Mouse (Mus musculus) heart, embryonic 11.5 days (tissue): Measurements from ENCODE around the gene Chst8. TPM values are rescaled to one million over a fixed set of nuclear protein-coding genes. Genes with fewer than 3 reads are reported as not detected.

ENCODE experiments used
- ATAC-seq: fragments of 200-750 bp; cut with Nextera tagmentation; replicated peaks from 2 replicates; pipeline ENCODE4 v1.8.0; 2017; ENCODE audit warnings: moderate library complexity; ENCODE audit not compliant: insufficient number of reproducible peaks, low FRiP score, low TSS enrichment
- H3K27ac ChIP-seq: fragments of 300-500 bp; sonication (generic); 2 replicates; pipeline ENCODE4 v1.5.1; 2014; ENCODE audit warnings: mild to moderate bottlenecking, low read depth, low read length
- H3K27me3 ChIP-seq: fragments of 300-500 bp; sonication (generic); 2 replicates; pipeline ENCODE4 v1.6.1; 2014; ENCODE audit warnings: mild to moderate bottlenecking, low read length, mixed read lengths; ENCODE audit not compliant: control insufficient read depth, insufficient read depth
- H3K36me3 ChIP-seq: fragments of 300-500 bp; sonication (generic); 2 replicates; pipeline ENCODE4 v1.6.1; 2014; ENCODE audit warnings: mild to moderate bottlenecking, low read length, moderate library complexity, mixed read lengths; ENCODE audit not compliant: control insufficient read depth, insufficient read depth
- H3K4me1 ChIP-seq: fragments of 300-500 bp; sonication (generic); 2 replicates; pipeline ENCODE4 v1.6.1; 2014; ENCODE audit warnings: low read length; ENCODE audit not compliant: control insufficient read depth, insufficient read depth
- H3K4me2 ChIP-seq: fragments of 300-500 bp; sonication (generic); 2 replicates; pipeline ENCODE4 v1.6.1; 2014; ENCODE audit warnings: mild to moderate bottlenecking, moderate library complexity
- H3K4me3 ChIP-seq: fragments of 300-500 bp; sonication (generic); 2 replicates; pipeline ENCODE4 v1.5.1; 2014; ENCODE audit warnings: low read depth, low read length
- H3K9ac ChIP-seq: fragments of 300-500 bp; sonication (generic); 2 replicates; pipeline ENCODE4 v1.6.1; 2014; ENCODE audit warnings: mild to moderate bottlenecking, low read depth, low read length, moderate library complexity
- H3K9me3 ChIP-seq: fragments of 300-500 bp; sonication (generic); replicated peaks from 2 replicates; pipeline ENCODE4 v1.6.1; 2016; ENCODE audit warnings: low read length; ENCODE audit not compliant: control insufficient read depth
- WGBS: fragments of 180-500 bp; shearing (Covaris S2); extraction: QIAGEN DNeasy Blood & Tissue Kit; methylation state at CpG from one replicate; pipeline ENCODE4 v1.1.7; 2014; ENCODE audit not compliant: insufficient replicate concordance; 5-methylcytosine and 5-hydroxymethylcytosine counted together
- polyA plus RNA-seq: library from polyadenylated mRNA; unstranded; fragments of >200 nt; fragmentation: Nextera tagmentation; extraction: Ambion mirVana; gene quantifications from 2 replicates; pipeline ENCODE4 v1.2.1, GENCODE M21; 2014

The Chst8 gene
- polyA plus RNA-seq, 1 experiment from 2014 or later, result 1.6 TPM

DNA sequence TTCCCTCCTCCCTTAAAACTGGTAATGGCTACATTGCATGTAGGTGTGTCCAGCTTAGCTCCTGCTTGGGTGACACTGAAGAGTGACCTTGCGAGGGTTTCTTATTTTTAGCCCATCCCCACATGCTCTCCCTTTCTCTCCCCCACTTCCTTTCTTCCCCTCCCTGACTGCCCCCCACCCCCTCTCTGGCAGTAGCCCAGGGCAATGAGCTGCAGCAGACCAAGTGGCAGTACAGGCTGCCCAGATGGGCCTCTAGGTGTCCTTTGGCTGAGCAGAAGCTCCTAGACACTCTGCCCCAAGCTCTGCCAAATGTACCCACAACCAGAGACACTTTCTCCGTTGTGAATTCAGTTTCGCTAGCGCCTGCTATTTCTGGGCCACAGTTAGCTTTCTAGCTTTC is 139.6 kb downstream of the Chst8 start:
- H3K4me2 ChIP-seq, result no peak overlapping the region
- WGBS, result 70% methylated on average over 4 of the region's 4 CpGs
- H3K27me3 ChIP-seq, result peaks cover 38% of the 10 kb centered on the region

GRCm38 (mm10) chr7:34671911-34672310 is 140.6 kb downstream of the Chst8 start:
- 4% methylated on average over 6 of the region's 6 CpGs for WGBS
- peaks cover 38% of the 10 kb centered on the region for H3K27me3 ChIP-seq
- no peak overlapping the region for H3K4me3 ChIP-seq
- no peak overlapping the region for H3K9ac ChIP-seq
- no peak for ATAC-seq
- H3K36me3 ChIP-seq, result no peaks in the 10 kb centered on the region
- no peak overlapping the region for H3K27ac ChIP-seq
- H3K4me1 ChIP-seq, result peaks cover 4% of the 10 kb centered on the region; the same call in 1 of the 2 replicates
- H3K4me2 ChIP-seq, result no peak overlapping the region
- H3K9me3 ChIP-seq, result no peaks in the 10 kb centered on the region

More for the DNA sequence above, 139.6 kb downstream of the Chst8 start:
- Histone ChIP-seq H3K36me3 (no peaks in the 10 kb centered on the region), H3K9me3 (no peaks in the 10 kb centered on the region), H3K9ac (no peak overlapping the region), H3K4me3 (no peak overlapping the region), H3K4me1 (peaks cover 4% of the 10 kb centered on the region; the same call in 1 of the 2 replicates), H3K27ac (no peak overlapping the region)
- no peak for ATAC-seq

DNA sequence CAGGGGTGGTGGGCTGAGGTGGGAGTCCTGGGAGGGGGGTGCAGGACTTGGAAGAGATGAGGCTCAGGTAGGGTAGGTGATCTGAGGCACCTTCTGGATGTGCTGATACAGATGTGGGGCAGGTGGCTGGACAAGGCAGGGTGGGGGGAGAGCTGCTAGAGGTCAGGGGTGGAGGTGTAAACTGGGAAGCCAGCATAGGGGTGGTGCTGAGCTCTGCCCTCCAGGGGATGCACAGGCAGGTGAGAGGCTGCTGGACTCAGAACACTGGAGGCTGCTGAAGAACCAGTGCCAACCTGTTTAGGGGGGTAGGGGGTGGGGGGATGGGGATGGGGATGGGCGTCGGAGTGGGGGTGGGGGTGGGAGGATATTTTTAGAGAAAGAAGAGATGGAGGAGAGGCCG is 141.7 kb downstream of the Chst8 start:
- Histone ChIP-seq H3K9ac (no peak overlapping the region), H3K4me2 (no peak overlapping the region), H3K27ac (no peak overlapping the region), H3K4me3 (no peak overlapping the region), H3K4me1 (peaks cover 4% of the 10 kb centered on the region; the same call in 1 of the 2 replicates), H3K9me3 (no peaks in the 10 kb centered on the region), H3K36me3 (no peaks in the 10 kb centered on the region), H3K27me3 (peaks cover 31% of the 10 kb centered on the region)
- no peak for ATAC-seq
- WGBS, result 64% methylated on average over 3 of the region's 3 CpGs

- 12% methylated on average over 9 of the region's 9 CpGs for WGBS
- Histone ChIP-seq H3K4me1 (peaks cover 4% of the 10 kb centered on the region; the same call in 1 of the 2 replicates), H3K9ac (no peak overlapping the region), H3K27me3 (peaks cover 17% of the 10 kb centered on the region), H3K36me3 (no peaks in the 10 kb centered on the region), H3K27ac (no peak overlapping the region), H3K9me3 (no peaks in the 10 kb centered on the region), H3K4me3 (no peak overlapping the region), H3K4me2 (peak overlapping the region; percentile 33)
- no peak for ATAC-seq
These were observed 143.2 kb downstream of the Chst8 start for GRCm38 (mm10) chr7:34669336-34669735.

DNA sequence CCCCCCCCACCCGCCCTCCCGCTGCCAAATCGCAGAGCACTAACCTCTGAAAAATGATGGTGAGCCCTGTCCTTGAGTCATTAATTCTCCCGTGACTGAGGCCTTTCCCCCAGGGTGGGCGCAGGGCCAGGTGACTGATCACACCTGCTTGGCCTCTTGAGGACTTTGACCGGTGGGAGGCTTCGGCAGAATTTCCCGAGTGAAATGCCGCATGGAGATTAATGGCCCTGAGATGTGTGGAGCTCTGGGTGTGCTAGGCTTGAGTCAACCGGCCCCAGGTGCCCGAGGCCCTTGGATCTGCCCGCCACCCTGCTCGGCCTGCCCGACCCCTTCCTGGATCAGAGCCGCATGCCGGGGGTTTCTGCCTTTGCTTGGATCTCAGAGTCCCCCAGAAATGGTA is 144.6 kb downstream of the Chst8 start:
- no peak overlapping the region for H3K27ac ChIP-seq
- peaks cover 4% of the 10 kb centered on the region; the same call in 1 of the 2 replicates for H3K4me1 ChIP-seq
- no peak for ATAC-seq
- no peak overlapping the region for H3K9ac ChIP-seq
- H3K4me3 ChIP-seq, result no peak overlapping the region
- peaks cover 6% of the 10 kb centered on the region; the same call in 1 of the 2 replicates for H3K27me3 ChIP-seq
- WGBS, result 80% methylated on average over 16 of the region's 16 CpGs
- no peaks in the 10 kb centered on the region for H3K9me3 ChIP-seq
- no peak overlapping the region for H3K4me2 ChIP-seq
- H3K36me3 ChIP-seq, result no peaks in the 10 kb centered on the region

- Histone ChIP-seq H3K27me3 (no peaks in the 10 kb centered on the region), H3K36me3 (no peaks in the 10 kb centered on the region), H3K4me2 (no peak overlapping the region), H3K4me1 (no peaks in the 10 kb centered on the region), H3K9ac (no peak overlapping the region), H3K4me3 (no peak overlapping the region), H3K27ac (no peak overlapping the region), H3K9me3 (no peaks in the 10 kb centered on the region)
- ATAC-seq, result no peak
- 41% methylated on average over 7 of the region's 7 CpGs for WGBS
These were observed 149.4 kb downstream of the Chst8 start for GRCm38 (mm10) chr7:34663145-34663544.

DNA sequence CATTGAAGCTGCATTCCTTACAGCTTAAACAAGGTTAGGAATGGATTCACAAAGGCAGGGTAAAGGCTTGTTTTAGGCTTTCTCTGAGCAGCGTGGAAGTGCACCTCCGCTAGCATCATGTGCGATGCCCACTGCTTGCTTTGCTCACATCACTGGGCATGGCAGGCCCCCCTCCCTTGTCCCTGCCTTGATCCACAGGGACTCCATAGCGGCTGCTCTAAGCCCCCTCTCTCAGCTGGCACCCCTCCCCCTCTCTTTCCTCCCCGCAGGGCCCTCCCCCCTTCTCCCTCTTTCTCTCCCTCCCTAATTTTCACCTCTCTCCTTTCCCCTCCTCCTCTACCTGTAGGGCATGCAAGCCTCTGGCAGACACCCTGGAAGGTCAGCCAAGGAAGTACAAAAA is 150.3 kb downstream of the Chst8 start:
- Histone ChIP-seq H3K4me1 (no peaks in the 10 kb centered on the region), H3K27ac (no peak overlapping the region), H3K4me3 (no peak overlapping the region), H3K4me2 (no peak overlapping the region), H3K9me3 (no peaks in the 10 kb centered on the region), H3K9ac (no peak overlapping the region), H3K27me3 (no peaks in the 10 kb centered on the region), H3K36me3 (no peaks in the 10 kb centered on the region)
- ATAC-seq, result no peak
- 18% methylated on average over 5 of the region's 5 CpGs for WGBS

GRCm38 (mm10) chr7:34659386-34660085 is 153.0 kb downstream of the Chst8 start:
- Histone ChIP-seq H3K9ac (no peak overlapping the region), H3K27ac (no peak overlapping the region), H3K27me3 (no peaks in the 10 kb centered on the region), H3K4me2 (no peak overlapping the region), H3K36me3 (no peaks in the 10 kb centered on the region), H3K4me1 (no peaks in the 10 kb centered on the region), H3K9me3 (no peaks in the 10 kb centered on the region), H3K4me3 (no peak overlapping the region)
- 67% methylated on average over 6 of the region's 6 CpGs for WGBS
- no peak for ATAC-seq

DNA sequence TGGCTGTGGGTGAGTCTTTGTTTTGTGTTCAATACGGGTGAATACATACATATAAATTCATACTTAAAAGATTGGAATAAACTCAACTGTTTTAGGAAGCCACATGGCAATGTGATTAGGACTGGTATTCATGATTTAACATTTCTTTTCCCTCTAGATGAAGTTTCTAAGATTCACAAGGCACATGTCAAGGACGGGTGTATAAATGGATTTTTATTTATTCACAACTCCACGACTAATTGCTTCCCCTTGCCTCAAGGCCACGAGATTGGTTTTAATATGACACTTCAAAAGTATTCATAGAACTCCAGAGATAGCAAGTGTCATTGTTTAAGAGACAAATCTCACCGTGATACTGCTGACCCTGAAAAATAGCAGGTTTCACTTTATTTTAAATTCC is 155.9 kb downstream of the Chst8 start, which contains the start of gene Kctd15:
TSS of gene Kctd15 (minus strand) at position 101 of the 400 bp plus-strand sequence.
- Histone ChIP-seq H3K9me3 (no peaks in the 10 kb centered on the region), H3K27ac (peak within 1 kb of the TSS; percentile 97; the same call in 1 of the 2 replicates), H3K27me3 (no peaks in the 10 kb centered on the region; the same call in 1 of the 2 replicates), H3K9ac (peak within 1 kb of the TSS; percentile 34; the same call in 1 of the 2 replicates), H3K4me2 (peak within 1 kb of the TSS; percentile 87), H3K4me3 (peak within 1 kb of the TSS; percentile 74), H3K4me1 (peaks cover 6% of the 10 kb centered on the region; the same call in 1 of the 2 replicates), H3K36me3 (no peaks in the 10 kb centered on the region)
- no peak for ATAC-seq
- WGBS, result 72% methylated on average over 5 of the region's 5 CpGs
